Mouse (Mus musculus) testis, adult 2 months (tissue): ENCODE results near the gene Wfdc15b.

Experiments used
- CTCF ChIP-seq: fragments of 200-500 bp; IDR thresholded peaks from 2 replicates; pipeline ENCODE4 v1.5.1; 2012; ENCODE audit warnings: low read depth, mild to moderate bottlenecking, inconsistent platforms, low read length, moderate library complexity; ENCODE audit not compliant: control insufficient read depth, insufficient read depth, insufficient replicate concordance
- POLR2A ChIP-seq: fragments of 200-500 bp; IDR thresholded peaks from 2 replicates; pipeline ENCODE4 v1.6.1; 2012; ENCODE audit warnings: low read depth, mild to moderate bottlenecking, inconsistent platforms, low read length, moderate library complexity; ENCODE audit not compliant: control insufficient read depth

DNA sequence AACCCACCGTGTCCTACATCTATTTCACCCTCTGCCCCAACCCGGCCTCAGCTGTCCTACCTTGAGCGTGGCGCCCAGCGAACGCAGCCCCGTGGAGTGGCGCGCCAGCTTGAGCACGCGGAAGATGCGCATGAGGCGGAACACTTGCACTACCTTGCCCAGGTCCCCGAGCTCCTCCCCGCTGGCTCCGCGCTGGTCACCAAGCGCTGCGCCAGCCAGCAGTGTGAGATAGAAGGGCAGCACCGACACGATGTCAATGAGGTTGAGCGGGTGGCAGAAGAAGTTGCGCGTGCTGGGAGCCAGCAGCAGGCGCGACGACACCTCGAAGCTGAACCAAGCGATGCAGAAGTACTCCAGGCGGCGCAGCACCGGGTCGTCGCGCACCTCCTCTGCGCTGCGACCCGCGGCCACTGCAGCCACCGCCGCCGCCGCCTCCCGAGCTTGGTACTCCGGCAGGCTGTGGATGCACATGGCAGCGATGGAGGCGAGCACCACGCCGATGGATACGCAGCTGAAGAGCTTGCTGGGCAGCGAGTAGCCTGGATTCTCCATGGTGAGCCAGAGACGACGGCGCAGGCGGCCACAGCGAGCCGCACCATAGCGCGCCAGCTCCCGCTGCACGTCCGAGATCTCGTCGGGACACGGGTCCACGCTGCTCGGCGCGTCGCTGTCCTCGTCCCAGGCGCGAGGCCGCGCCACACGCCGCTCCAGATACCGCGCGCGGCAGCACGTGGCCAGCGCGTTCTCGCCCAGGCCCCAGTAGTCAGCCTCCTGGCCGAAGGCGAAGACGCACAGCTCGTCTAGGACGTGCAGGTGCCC lies 53.5 kb downstream of the Wfdc15b start:
- TF ChIP-seq POLR2A (no peak), CTCF (no peak)
